Mouse (Mus musculus): ENCODE data around the gene Mrln. TPM values are rescaled to one million over a fixed set of nuclear protein-coding genes. Genes with fewer than 3 reads are reported as not detected.

The Mrln gene
- polyA plus RNA-seq, 1 experiment: 13.1 TPM

DNA sequence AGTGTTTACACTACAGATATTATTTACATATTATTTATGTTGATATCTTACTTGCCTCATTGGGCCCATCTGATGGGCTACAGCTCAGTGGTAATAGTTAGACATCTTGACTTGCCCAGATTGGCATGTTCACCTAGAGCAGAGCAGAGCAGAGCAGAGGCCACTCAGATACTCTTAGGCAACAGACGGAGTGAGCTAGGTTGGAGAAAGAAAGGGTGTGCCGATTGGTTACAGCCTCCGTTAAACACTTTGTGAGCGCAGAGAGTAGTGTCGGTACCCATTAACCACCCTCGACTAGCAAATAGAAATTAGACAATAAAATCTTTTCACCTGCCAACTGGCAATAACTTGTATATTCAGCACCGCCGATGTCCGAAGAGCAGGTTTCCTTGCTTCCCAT, 41.6 kb downstream of the Mrln start:
- no peaks in the 10 kb centered on the region for H3K27me3 ChIP-seq (ENCODE audit: control insufficient read depth, insufficient read depth, low read length)
- no peak overlapping the region for H3K27ac ChIP-seq (ENCODE audit: insufficient read depth, low read length)
- WGBS: 58% methylated on average over 9 of the region's 9 CpGs
- peak overlapping the region; percentile 65 for H3K4me3 ChIP-seq (replicated peaks; ENCODE audit: insufficient read depth, low read depth, low read length)
- no peak for DNase-seq
- TF ChIP-seq CTCF (IDR thresholded peaks at IDR 0.05; ENCODE audit: borderline replicate concordance, insufficient read depth, low read depth, low read length) (no peak), POLR2A (IDR thresholded peaks at IDR 0.05; ENCODE audit: borderline replicate concordance, insufficient read depth, low read length) (no peak)
- H3K4me1 ChIP-seq (ENCODE audit: control insufficient read depth, insufficient read depth, low read length): no peaks in the 10 kb centered on the region; the same call in 1 of the 2 replicates

DNA sequence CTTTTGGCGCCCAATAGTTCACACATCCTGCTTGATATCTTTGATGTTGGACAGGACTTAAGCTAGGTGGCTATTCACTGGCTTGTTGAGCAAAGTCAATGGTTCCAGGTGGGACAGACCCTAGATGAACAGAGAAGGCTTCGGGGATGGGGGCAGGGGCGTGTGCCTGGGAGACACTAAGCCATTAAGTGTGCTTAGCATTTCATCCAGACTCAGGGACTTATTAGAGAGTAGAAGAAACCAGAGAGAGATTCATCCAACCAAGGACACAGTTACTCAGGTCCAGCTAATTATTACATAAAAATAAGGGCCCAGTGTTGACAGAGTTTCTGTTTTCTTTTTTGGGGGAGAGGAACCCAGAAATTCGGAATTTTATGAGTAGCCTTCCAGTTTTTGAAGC, 45.9 kb downstream of the Mrln start:
- 90% methylated on average over 4 of the region's 4 CpGs for WGBS
- TF ChIP-seq CTCF (IDR thresholded peaks at IDR 0.05; ENCODE audit: borderline replicate concordance, insufficient read depth, low read depth, low read length): no peak
- TF ChIP-seq POLR2A (IDR thresholded peaks at IDR 0.05; ENCODE audit: borderline replicate concordance, insufficient read depth, low read length): no peak
- Histone ChIP-seq H3K4me3 (replicated peaks; ENCODE audit: insufficient read depth, low read depth, low read length) (no peak overlapping the region), H3K27ac (ENCODE audit: insufficient read depth, low read length) (no peak overlapping the region), H3K4me1 (ENCODE audit: control insufficient read depth, insufficient read depth, low read length) (peaks cover 2% of the 10 kb centered on the region; the same call in 1 of the 2 replicates), H3K27me3 (ENCODE audit: control insufficient read depth, insufficient read depth, low read length) (no peaks in the 10 kb centered on the region)
- DNase-seq: no peak

DNA sequence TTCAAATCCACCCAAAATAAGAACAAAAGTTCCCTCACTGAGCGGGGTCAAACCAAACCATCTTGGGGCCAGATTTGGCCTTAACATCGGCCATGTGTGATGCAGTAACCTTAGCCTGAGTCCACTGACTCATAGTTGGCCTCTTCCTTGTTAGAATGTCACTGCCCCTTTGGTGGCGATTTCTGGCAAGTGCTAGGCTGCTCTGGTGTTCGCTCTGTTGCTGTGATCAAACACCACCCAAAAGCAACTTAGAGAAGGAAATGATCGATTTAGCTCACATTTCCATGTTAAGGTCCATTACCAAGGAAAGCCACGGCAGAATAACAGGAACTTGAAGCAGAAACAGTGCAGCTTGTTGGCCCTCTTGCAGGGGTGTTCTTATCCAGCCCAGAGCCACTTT, 46.3 kb downstream of the Mrln start:
- Histone ChIP-seq H3K4me3 (replicated peaks; ENCODE audit: insufficient read depth, low read depth, low read length) (no peak overlapping the region), H3K27me3 (ENCODE audit: control insufficient read depth, insufficient read depth, low read length) (no peaks in the 10 kb centered on the region), H3K4me1 (ENCODE audit: control insufficient read depth, insufficient read depth, low read length) (peaks cover 2% of the 10 kb centered on the region; the same call in 1 of the 2 replicates), H3K27ac (ENCODE audit: insufficient read depth, low read length) (no peak overlapping the region)
- no peak for TF ChIP-seq CTCF (IDR thresholded peaks at IDR 0.05; ENCODE audit: borderline replicate concordance, insufficient read depth, low read depth, low read length)
- TF ChIP-seq POLR2A (IDR thresholded peaks at IDR 0.05; ENCODE audit: borderline replicate concordance, insufficient read depth, low read length): no peak
- WGBS: 88% methylated on average over 6 of the region's 6 CpGs
- no peak for DNase-seq

DNA sequence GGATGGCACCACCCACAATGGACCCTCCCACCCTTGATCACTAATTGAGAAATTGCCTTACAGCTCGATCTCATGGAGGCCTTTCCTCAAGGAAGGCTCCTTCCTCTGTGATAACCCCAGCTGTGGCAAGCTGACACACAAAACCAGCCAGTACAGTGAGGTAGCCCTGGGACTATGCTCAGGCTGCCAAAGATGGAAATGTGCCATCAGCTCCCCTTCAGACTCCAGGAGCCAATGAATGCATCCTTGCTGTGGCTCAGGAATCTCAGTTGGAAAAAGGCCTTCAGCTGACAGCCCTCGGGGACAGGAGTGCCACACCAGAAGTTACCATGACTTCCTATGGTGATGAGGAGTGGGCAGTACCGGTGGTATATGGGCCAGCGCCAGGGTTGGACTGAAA, 50.2 kb downstream of the Mrln start:
- Histone ChIP-seq H3K27me3 (ENCODE audit: control insufficient read depth, insufficient read depth, low read length) (no peaks in the 10 kb centered on the region), H3K4me3 (replicated peaks; ENCODE audit: insufficient read depth, low read depth, low read length) (no peak overlapping the region), H3K4me1 (ENCODE audit: control insufficient read depth, insufficient read depth, low read length) (peaks cover 2% of the 10 kb centered on the region; the same call in 1 of the 2 replicates), H3K27ac (ENCODE audit: insufficient read depth, low read length) (no peak overlapping the region)
- TF ChIP-seq CTCF (IDR thresholded peaks at IDR 0.05; ENCODE audit: borderline replicate concordance, insufficient read depth, low read depth, low read length) (no peak), POLR2A (IDR thresholded peaks at IDR 0.05; ENCODE audit: borderline replicate concordance, insufficient read depth, low read length) (no peak)
- peak in 1 of 2 experiments; percentile 29 for DNase-seq
- 23% methylated on average over 4 of the region's 4 CpGs for WGBS

DNA sequence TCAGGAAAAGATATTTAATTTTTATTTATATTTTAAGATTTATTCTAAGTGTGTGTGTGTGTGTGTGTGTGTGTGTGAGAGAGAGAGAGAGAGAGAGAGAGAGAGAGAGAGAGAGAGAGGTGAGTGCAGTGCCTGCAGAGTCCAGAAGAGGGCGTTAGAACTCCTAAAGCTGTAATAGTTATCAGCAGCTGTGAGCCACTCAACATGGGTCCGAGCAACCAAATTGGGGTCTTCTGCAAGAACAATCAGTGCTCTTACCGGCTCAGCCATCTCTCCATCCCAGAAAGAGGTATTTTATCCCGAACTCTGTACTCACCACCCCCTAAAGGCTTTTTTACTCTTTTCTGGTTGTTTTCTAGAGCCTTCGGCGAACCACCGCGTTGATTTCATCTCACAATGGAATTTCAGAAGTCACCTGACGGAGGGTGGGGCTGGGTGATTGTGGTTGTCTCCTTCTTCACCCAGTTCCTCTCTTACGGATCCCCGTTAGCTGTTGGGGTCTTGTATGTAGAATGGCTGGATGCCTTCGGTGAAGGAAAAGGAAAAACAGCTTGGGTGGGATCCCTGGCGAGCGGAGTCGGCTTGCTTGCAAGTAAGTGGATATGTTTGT, 51.2 kb downstream of the Mrln start:
- Histone ChIP-seq H3K4me3 (replicated peaks; ENCODE audit: insufficient read depth, low read depth, low read length) (no peak overlapping the region), H3K4me1 (ENCODE audit: control insufficient read depth, insufficient read depth, low read length) (peaks cover 2% of the 10 kb centered on the region; the same call in 1 of the 2 replicates), H3K27me3 (ENCODE audit: control insufficient read depth, insufficient read depth, low read length) (no peaks in the 10 kb centered on the region), H3K27ac (ENCODE audit: insufficient read depth, low read length) (no peak overlapping the region)
- 90% methylated on average over 15 of the region's 15 CpGs for WGBS
- TF ChIP-seq POLR2A (IDR thresholded peaks at IDR 0.05; ENCODE audit: borderline replicate concordance, insufficient read depth, low read length): no peak
- no peak for TF ChIP-seq CTCF (IDR thresholded peaks at IDR 0.05; ENCODE audit: borderline replicate concordance, insufficient read depth, low read depth, low read length)
- no peak for DNase-seq

DNA sequence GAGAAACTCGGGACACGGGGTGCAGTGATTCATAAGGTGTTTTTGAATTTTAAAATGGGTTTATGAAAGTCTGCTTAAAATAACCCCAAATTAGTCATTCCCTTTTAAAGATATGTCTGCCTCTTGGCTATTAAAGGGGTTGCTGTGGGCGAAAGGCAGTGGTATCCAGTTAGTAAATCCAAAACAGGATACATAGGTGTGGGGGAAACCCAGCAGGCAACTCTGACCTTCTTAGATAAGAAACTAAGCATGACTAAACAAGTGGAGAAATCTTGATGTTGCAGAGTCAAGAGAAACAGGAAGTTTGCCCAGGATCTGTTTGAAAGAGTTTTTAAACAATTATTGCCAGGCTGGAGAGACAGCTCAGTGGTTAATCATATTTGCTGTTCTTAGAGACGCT, 52.6 kb downstream of the Mrln start:
- Histone ChIP-seq H3K27ac (ENCODE audit: insufficient read depth, low read length) (no peak overlapping the region), H3K4me3 (replicated peaks; ENCODE audit: insufficient read depth, low read depth, low read length) (no peak overlapping the region), H3K4me1 (ENCODE audit: control insufficient read depth, insufficient read depth, low read length) (peaks cover 2% of the 10 kb centered on the region; the same call in 1 of the 2 replicates), H3K27me3 (ENCODE audit: control insufficient read depth, insufficient read depth, low read length) (no peaks in the 10 kb centered on the region)
- TF ChIP-seq CTCF (IDR thresholded peaks at IDR 0.05; ENCODE audit: borderline replicate concordance, insufficient read depth, low read depth, low read length): no peak
- TF ChIP-seq POLR2A (IDR thresholded peaks at IDR 0.05; ENCODE audit: borderline replicate concordance, insufficient read depth, low read length): no peak
- WGBS: 92% methylated on average over 4 of the region's 4 CpGs
- DNase-seq: no peak

DNA sequence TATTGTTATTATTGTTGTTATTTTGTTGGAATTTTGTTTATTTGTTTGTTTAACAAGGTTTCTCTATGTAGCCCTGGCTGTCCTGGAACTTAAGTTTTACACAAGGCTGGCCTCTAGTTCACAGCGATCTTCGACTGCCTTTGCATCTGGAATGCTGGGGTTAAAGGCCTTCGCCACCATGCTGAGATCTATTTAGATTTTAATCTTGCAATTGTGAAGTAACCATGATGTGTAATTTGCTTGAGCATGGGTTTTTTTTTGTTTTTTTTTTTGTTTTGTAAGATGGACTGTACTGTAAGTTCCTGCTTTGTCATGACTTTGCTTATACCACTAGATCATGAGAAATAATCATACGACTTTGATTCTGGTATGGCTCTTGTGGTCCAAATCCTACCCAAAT, 56.4 kb downstream of the Mrln start:
- Histone ChIP-seq H3K4me1 (ENCODE audit: control insufficient read depth, insufficient read depth, low read length) (no peaks in the 10 kb centered on the region), H3K27ac (ENCODE audit: insufficient read depth, low read length) (no peak overlapping the region), H3K4me3 (replicated peaks; ENCODE audit: insufficient read depth, low read depth, low read length) (no peak overlapping the region), H3K27me3 (ENCODE audit: control insufficient read depth, insufficient read depth, low read length) (no peaks in the 10 kb centered on the region)
- TF ChIP-seq POLR2A (IDR thresholded peaks at IDR 0.05; ENCODE audit: borderline replicate concordance, insufficient read depth, low read length) (no peak), CTCF (IDR thresholded peaks at IDR 0.05; ENCODE audit: borderline replicate concordance, insufficient read depth, low read depth, low read length) (no peak)
- 72% methylated on average over 4 of the region's 4 CpGs for WGBS
- no peak for DNase-seq

DNA sequence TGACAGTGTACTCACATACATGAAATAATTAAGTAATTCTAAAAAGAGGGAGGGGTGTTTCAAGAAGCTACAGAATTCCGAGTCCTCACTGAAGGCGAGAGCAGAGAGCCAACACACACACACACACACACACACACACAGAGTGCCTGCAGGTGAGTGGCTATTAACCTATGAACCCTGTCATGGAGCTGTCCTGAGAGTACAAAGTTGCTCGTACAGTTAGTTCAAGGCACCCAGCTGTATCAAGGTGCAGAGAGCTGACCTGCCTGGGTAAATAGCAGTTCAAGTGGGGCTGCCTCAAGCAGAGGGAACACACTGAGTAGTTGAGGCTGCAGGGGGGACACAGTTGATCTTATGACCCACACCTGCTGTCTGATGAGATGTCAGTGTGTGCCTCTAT, 57.6 kb downstream of the Mrln start:
- Histone ChIP-seq H3K4me1 (ENCODE audit: control insufficient read depth, insufficient read depth, low read length) (no peaks in the 10 kb centered on the region), H3K27me3 (ENCODE audit: control insufficient read depth, insufficient read depth, low read length) (no peaks in the 10 kb centered on the region), H3K4me3 (replicated peaks; ENCODE audit: insufficient read depth, low read depth, low read length) (no peak overlapping the region), H3K27ac (ENCODE audit: insufficient read depth, low read length) (no peak overlapping the region)
- TF ChIP-seq CTCF (IDR thresholded peaks at IDR 0.05; ENCODE audit: borderline replicate concordance, insufficient read depth, low read depth, low read length): no peak
- TF ChIP-seq POLR2A (IDR thresholded peaks at IDR 0.05; ENCODE audit: borderline replicate concordance, insufficient read depth, low read length): no peak
- no peak for DNase-seq
- WGBS: 96% methylated on average over 3 of the region's 3 CpGs
